Mouse (Mus musculus): ENCODE data around the gene Lhfp.

DNA sequence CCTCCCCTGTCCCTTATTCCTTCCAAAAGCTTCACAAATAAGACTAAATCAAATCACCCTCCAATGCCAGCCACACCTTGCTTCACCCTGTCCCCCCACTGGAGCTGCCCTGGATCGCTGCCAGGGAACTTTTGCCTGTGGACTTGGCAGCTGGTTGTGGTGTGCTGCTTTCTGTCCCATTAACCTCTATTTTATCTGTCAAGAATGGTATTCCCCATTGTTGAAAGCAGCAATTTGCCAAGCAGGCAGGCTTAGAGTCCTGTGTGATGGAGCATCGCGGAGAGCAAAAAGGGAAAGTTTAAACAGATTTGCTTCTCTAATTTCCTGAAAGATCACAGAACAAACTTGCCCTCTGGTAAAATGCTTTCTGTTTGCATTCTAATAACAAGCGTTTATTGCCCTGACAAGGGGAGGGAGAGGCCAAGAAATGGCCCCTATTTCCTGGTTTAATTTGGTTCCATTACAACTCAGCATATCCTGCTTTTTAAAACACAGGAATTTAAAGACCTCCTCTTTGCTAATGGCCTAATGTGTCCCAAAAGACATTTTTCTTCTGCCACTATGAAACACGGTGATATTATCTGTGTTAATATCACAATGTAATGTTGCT is 212.0 kb downstream of the Lhfp start:
- TF ChIP-seq CTCF (IDR thresholded peaks at IDR 0.05; ENCODE audit: control insufficient read depth, insufficient read depth, insufficient read length) (no peak), MYOD1 (IDR thresholded peaks at IDR 0.05; ENCODE audit: control insufficient read depth, insufficient read length, low read depth) (no peak), MYOG (IDR thresholded peaks at IDR 0.05; ENCODE audit: control insufficient read depth, extremely low read depth, insufficient read length) (no peak)

All from C2C12 (cell line).